Mouse (Mus musculus) activated CD4-positive, CD25-positive, alpha-beta regulatory T cell (primary cell): ENCODE results near the gene Scin. TPM values are rescaled to one million over a fixed set of nuclear protein-coding genes. Genes with fewer than 3 reads are reported as not detected.

Experiments
- polyA plus RNA-seq, 2 experiments: library from polyadenylated mRNA; unstranded; fragments of 100-300 nt; shearing (Covaris generic); gene quantifications; one replicate each; pipeline ENCODE4 v1.2.1; 2017

The Scin gene
- 1 to 10 TPM; 1.9 to 2.0 TPM for polyA plus RNA-seq

GRCm38 (mm10) chr12:40133573-40134271, at the start of gene Scin:
Gene Scin (minus strand): TSS chr12:40134228.

GRCm38 (mm10) chr12:40037876-40038463, 96.1 kb downstream of the Scin start, which contains the start of gene Arl4a:
Gene Arl4a (minus strand): TSS chr12:40038025.

Other genes with a start within 250 kb of the Scin start
- 10 to 100 TPM; 55.2 to 66.3 TPM for gene Arl4a, start 96.2 kb downstream of the Scin start, polyA plus RNA-seq
- under 1 TPM in 1 of 2 experiments, not detected in 1; 0.18 TPM for gene Lsmem1, start 65.3 kb upstream of the Scin start, polyA plus RNA-seq
- 100 to 1,000 TPM; 114 to 145 TPM for gene Ifrd1, start 114.3 kb upstream of the Scin start, polyA plus RNA-seq